Mouse (Mus musculus) urinary bladder, postnatal 4 days (tissue): ENCODE results near the gene Radil.

Experiments used
- DNase-seq, 2 experiments: peaks; one replicate each; pipeline ENCODE4 v3.0.0; 2021 to 2022; ENCODE audit warnings: low spot score in 2 of 2

The Radil gene

DNA sequence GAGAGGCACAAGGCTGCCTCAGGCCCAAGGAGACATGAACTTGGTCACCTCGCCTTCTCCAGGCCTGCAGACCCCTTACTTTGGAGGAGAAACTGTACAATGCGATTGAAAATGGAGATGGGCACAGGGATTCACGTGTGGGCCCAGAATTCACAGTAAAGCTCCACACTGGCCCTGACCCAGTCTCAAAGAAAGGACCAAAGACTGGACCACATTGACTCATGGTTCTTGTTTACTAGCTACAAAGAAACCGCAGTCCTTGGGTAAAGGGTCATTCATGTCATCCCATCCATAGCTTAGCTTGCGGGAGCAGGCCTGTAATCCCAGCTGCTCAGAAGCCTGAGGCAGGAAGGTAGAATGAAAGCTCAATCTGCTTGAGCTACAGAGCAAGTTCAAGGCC is 67.3 kb downstream of the Radil start:
- DNase-seq, result no peak

DNA sequence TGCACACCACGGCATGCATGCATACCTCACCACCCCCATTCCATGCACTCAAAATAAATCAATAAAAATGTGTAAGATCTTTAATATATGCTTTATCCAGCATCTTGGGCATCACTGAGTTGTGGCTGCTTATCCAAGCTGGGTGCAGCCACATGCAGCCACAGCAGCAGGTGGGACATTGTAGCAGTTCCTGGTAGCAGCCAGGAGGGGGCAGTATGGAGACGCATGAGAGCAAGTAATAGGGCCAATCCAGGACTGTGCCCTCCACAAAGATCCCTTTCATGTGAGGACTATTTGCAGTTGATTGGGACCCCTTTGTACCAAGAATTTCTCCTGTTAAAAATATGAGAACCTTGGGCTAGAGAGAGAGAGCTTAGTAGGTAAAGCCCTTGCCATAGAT is 68.4 kb downstream of the Radil start:
- no peak for DNase-seq

DNA sequence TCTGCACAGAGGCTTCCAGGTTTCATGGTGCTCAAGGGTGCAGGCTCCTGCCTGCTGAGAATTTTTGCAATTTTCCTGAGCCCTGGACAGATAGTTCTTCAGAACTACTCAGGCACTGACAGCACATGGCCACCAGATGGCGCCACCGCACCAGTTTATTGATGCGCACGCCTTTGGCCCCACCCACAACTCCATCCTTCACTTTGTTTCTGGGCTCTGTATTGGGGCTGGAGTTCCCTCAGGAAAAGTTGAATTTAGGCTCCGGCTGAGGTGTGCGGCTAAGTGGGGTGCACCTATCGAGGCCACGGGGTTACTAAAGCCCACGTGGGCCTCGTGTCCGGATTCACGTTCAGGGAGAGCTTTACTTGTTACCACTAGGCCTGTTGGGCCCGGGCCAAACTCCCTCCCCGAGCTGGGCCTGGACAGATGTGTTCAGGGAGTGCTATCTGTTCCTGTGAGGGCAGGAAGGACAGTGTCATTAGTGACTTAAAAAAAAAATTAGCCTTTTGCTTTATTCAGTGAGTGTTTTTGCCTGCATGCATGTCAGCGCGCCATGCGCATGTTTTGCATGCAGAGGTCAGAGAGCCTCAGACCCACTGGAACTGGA is 72.0 kb downstream of the Radil start:
- DNase-seq, result peak; percentile 73 to 89

DNA sequence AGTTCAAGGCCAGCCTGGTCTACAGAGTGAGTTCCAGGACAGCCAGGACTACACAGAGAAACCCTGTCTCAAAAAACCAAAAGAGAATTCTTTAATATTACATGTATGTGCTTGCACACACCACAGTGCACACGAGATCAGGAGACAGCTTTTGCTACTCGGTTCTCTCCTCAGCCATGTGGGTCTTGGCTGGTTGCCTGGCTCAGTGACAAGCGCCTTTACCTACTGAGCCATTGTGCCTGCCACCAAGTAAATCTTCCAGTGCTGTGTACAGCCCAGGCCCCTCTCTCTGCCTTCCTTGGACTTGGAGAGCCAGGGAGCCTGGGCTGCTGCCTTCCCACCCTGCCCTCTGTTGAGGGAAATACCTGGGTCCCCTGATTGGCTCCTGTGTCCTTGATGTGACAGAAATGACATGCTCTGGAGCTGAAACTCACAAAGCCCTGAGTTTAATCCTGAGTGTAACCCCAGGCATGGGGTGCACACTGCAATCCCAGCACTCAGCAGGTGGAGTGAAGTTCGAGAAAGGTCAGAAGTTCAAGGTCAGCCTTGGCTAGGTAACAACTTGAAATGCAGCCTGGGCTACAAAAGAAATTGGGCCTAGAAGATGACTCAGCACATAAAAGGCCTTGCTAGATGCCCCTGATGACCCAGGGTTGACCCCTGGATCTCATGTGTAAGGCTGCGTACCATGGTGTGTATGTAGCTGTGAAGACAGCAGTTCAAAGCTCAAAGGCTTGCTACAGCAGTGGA is 72.9 kb downstream of the Radil start:
- DNase-seq, result no peak

DNA sequence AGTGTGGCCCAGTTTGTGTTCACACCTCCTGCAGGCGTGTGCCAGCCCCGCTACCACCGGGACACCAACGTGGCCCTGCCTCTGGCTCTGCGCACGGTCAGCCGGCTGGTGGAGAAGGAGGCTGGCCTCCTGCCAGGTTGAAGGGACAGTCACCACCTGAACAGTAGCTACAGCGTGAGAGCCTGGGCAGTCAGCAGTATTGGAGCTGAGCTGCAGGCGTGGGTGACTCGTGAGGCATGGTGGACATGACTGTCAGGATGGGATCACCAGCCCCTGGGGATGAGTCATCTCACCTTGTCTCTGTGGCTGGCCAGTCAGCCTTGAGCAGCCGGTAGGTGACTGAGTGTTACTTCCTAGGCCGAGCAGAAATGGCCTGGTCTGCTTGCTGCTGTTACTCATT is 73.6 kb downstream of the Radil start:
- DNase-seq, result no peak

DNA sequence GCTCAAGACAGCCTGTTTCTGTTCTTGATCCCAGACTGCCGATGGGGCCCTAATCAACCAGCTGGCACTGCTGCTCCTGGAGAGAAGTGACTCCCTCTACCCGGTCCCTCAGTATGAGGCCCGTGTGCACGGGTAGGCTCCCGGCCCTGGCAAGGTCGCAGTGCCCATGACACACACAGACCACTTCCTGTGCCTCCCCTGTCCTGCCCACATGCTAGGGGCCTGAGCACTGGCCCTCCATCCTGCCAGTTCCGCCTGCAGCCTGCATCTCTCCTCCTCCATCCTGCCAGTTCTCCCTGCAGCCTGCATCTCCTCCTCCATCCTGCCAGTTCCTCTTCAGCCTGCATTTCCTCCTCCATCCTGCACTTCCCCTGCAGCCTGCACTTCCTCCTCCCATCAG is 75.2 kb downstream of the Radil start:
- DNase-seq, result no peak

DNA sequence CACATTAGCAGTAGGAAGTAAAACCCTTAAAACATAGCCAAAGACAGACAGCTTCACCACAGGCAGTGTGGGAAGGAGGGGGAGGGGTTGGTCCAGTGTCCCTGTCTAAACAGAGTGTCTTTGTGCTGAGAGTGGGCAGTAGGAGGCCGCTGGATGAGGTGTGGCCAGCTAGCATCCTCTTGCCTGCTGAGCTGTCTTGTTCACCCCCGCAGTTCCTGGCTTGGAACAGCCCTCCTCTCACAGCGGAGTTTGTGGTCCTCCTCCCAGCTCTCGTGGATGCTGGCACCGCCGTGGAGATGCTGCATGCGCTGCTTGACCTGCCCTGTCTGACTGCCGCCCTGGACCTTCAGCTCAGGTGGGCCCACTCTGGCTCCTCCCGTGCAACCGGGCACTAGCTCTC is 77.2 kb downstream of the Radil start:
- DNase-seq, result no peak

DNA sequence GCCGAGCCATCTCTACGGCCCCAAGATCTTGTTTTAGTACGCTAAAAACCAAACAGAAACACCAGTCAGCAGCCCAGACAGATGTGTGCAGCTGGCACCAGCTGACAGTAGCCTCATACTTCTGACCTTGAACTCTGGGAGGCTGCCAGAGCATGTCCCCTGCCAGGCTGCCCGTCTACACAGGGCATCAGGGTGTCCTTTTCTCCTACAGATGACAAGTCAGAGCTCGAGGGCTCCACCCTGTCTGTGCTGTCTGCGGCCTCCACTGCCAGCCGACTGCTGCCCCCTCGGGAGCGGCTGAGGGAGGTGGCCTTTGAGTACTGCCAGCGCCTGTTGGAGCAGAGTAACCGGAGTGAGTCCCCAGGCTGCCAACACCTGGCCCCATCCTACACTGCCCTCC is 81.1 kb downstream of the Radil start:
- no peak for DNase-seq

DNA sequence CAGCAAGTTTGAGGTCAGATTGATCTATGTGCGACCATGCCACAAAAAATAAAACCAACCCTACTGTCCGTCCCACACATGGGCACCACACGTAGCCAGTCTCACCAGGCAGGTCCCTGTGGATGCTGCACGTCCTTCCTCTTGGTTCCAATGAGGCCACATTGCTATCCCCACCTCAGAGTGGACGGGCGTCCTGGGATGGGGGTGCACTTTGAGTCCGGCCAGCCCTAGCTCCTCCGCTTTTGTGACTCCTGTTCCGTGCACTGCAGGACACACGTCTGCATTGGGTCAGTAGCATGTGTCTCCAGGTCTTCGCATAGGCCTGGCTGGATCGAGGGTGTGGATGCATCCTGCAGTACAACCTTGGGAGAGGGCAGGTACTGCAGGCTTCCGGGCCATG is 82.5 kb downstream of the Radil start:
- no peak for DNase-seq

DNA sequence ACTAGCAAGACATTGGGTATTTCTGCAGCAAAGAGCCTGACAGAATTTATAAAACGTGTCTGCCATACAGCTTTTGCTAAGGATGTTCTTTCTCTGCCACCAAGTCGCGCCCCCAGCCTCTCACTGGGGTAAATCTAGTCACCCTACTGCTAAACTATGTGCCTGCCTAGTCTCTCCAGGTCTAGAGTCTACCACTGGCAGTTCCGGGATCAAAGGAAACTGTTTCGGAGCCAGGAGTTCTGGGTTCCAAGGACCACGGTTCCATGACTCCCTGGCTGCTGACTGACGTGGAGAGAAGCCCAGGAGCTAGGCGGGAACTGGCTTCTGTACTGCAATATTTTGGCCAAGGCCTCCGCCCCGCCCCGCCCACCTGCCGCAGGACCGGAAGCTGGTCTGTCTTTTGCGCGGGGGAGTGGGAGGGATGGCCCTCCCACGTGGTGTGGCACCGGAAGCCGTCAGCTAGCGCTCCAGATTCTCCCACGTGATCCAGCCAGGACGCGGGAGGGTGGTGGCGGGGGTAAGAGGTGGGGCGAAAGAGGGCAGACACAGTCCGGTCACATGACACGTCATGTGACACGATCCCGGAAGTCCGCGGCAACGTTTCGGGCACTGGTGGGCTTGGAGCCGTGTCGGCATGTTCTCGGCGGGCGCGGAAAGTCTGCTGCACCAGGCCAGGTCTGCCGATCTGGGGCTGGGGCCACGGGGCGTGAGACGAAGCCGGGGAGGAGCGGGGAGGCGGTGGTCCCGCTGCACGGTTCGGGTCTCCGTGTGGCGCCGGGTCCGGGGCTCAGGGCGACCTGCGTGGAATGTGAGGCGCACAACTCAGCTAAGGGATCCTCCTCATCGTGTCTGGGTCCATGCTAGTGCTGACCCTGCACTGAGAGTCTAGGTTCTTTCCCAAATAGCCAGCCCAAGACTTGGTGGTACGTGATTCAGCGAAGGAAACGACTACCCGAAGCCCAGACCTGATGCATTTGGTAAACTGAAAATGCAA is 87.1 kb downstream of the Radil start, which contains the start of gene Ap5z1:
Gene Ap5z1, plus strand, starts transcription at position 484 of the 994 bp plus-strand sequence.
- peak; percentile 94 for DNase-seq

DNA sequence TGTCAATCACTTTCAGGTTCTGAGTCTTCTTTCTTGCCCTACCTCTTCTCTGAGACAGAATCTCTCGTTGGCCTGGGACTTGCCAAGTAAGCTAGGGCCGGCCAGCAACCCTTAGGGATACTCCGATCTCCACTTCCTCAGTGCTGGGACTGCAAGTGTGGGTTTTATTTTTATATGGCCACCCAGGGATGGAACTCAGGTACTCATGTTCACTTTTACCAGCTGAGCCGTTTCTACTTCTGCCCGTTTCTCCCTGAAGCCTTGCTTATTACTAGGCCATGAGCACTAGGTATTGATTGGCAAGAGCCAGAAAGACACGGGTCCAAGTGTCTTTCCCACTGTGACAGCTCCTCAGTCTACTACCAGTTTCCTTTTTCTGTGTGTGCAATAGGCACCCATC is 87.9 kb downstream of the Radil start:
- no peak for DNase-seq

DNA sequence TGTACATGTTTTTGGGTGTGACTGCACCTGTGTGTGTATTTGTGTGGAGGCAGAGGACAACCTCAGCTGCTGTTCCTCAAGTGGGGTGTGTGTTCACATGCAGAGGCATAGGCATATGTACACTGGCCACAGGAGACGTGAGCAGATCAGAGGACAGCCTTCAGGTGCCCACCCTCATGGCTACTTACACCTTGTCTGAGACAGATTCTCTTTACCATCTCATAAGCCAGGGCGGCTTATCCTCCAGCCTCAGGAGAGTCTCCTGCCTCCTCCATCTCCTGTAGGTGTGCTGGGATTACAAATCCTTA is 88.3 kb downstream of the Radil start:
- no peak for DNase-seq

DNA sequence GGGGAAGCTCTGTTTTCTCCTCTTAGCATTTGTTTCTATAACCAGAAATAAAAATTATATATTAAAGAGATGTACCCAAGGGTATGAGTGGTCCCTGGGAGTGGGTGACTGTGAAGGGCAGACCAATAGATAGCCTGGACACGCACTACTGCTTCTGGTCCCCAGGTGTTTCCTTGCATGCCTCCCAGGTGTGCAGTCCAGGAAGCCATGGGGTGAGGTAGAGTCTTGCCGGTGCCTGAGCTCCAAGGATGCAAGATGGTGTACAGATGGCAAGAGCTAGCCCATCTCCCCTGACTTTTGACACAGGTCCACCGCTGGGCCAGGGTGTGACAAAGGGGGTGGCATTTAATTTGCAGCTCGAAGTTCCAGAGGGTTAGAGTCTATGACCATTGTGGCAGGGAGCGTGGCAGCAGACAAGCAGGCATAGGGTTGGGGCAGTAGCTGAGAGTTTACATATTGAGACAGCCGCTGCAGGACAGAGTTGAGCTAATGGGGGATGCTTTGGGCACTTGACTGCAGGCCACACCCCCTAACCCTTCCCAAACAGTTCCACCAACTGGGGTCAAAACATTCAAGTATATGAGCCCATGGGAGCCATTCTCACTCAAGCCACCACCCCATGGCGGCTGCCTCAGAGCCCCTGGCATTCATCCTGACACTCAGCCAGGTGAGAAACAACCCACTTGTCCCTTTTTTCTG is 88.8 kb downstream of the Radil start:
- no peak for DNase-seq

DNA sequence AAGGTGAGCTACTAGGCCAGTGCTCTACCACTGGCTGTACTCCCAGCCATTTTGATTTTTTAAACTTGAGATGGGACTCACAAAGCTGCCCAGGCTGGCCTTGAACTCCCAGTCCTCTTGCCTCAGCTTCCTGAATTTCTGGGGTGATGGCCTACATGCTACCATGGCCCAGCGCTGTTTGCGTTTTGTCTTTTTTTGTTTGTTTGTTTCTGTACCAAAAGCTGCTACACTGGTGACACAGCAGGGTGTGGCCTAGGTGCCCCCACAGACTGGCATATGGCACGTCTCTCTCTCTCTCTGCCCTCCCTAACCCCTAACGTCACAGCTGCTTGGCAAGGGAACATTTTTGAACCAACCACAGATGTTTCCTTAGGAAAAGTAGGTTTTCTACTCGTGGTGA is 91.1 kb downstream of the Radil start:
- DNase-seq, result no peak

DNA sequence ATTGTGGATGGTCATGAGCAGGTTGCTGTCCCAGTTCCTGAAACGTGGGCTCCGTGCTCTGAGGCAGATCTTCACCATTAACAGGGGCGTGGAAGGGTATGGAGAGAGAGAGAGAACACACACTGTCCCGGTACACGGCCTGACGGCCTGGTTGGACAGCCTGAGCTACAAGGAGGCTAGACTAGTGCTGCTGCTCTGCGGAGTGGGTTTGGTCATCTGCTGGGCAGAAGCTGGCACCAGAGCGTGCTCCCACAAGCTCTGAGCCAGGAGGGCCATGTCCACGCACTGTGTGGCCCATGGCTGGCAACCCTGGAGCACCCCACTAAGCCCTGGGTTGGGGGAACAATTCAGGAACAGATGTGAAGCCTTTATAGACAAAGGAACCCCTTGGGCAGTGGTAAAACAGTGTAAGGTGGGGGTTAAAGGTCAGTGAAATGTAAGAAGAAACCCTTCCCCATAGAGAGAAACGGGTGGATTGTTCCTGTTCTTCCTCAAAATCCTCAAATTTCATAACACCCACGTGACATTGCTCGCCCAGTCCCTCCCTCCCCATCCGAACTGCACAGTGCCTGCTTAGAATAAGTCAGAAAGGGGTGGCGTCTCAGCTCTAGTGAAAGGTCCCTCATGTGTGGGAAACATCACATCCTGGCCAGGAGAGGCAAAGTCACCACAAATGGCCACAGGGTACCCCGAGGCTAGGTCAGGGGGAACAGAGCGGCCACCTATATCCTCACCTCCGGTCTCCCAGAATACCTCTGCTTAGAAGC is 91.9 kb downstream of the Radil start:
- no peak for DNase-seq

DNA sequence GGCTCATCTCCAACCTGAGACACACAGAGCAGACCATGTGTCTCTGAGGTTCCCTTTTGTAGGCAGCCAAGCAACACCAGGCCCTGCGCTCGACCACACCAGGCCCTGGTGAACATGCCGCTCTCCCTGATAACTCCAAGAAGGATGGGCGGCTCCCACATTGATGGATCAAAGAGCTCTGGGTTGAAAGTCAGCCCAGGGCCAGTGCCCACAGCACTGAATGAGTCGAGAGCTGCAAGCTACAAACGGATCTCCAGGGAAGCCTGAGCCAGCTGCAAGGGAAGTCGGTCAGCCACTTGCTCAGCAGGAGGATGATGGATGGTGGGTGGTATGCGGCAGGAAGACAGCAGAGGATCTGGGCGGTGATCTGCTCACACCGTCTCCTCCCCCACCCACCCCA is 93.6 kb downstream of the Radil start:
- no peak for DNase-seq

DNA sequence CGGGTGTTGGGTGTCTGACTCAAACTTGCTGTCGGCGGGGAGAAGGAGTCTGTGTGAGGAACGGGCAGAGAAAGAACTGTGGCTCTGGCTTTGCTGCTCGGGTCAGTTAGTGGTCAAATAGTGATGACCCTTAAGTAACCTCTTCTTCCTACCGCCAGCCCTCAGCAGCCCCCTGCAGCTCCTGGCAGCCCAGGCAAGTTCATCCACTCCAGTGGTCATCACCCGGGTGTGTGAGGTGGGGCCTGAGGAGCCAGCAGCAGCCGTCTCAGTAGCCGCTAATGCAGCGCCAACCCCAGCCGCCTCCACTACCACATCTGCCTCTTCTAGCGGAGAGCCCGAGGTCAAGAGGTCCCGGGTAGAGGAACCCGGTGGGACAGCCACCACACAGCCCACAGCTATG is 94.6 kb downstream of the Radil start:
- no peak for DNase-seq

DNA sequence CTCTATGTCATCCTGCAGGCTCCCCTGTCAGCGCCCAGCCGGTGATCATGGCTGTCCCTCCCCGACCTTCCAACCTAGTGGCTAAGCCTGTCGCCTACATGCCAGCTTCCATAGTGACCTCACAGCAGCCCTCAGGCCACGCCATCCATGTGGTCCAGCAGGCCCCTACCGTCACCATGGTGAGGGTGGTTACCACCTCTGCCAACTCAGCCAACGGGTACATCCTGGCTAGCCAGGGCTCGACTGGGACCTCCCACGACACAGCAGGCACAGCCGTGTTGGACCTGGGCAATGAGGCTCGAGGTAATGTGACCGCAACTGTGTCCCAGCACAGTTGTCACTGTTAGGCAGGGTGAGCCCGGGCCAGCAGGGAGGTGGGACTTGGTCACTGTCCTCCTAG is 97.2 kb downstream of the Radil start:
- DNase-seq, result no peak

DNA sequence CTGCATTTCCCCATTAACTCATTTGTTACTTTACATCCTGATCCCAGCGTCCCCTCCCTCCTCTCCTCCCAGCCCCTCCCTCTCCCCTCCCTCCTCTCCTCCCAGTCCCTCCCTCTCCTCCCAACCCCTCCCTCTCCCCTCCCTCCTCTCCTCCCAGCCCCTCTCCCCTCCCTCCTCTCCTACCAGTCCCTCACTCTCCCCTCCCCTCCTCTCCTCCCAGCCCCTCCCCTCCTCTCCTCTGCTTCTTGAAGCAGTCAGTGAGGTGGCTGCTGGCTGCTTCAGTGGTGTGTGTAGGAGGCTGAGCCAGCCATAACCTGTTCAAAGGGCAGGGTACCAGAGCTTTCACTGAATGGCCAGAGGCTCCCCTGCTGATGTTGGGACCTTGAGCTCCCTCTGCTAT is 99.1 kb downstream of the Radil start:
- DNase-seq, result no peak

DNA sequence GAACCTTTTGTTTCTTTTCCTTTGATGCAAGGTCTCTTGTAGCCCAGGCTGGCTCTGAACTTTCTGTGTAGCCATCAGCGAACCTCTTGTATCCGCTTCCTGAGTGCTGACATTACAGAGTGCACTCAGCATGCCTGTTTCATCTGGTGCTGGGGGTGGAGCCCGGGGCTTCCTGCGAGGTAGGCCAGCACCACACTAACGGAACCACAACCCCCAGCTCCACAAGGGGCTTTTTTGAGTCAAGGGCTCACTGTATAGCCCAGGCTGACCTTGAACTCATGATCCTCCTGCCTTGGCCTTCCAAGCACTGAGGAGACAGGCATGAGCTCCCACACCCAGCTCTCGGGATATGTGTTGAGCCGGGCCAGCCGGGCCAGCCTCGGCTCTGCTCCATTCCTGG is 100.1 kb downstream of the Radil start:
- DNase-seq, result no peak

DNA sequence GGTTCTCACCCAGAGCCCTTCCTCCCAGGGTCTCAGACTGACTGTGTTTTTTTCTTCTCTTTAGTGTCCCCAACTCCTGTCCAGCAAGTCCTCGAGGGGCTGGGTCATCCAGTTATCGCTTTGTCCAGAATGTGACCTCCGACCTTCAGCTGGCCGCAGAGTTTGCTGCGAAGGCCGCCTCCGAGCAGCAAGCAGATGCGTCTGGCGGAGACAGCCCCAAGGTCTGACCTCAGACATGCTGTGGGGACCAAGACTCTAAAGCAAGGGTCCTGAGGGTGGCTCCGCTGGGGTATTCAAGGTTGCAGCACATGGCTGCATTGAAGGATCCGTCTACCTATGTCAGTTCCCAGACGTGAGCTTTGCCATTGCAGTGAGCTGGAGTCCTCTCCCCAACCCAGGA is 102.3 kb downstream of the Radil start:
- DNase-seq, result no peak
